Mouse (Mus musculus): Measurements from ENCODE around the gene Dcaf8. TPM values are rescaled to one million over a fixed set of nuclear protein-coding genes. Genes with fewer than 3 reads are reported as not detected.
"Not testable (repeated sequence)": the region's sequence is repeated elsewhere in the genome, so short reads cannot be mapped to it uniquely, and the experiment has no call there.

Dcaf8 gene
- polyA plus RNA-seq, 1 experiment from 2014 or later, result 176 TPM

- ATAC-seq (ENCODE audit: low FRiP score, low read depth), result no peak
- no peak overlapping the region for H3K9ac ChIP-seq
- H3K27me3 ChIP-seq, result peaks cover 31% of the 10 kb centered on the region
- H3K27ac ChIP-seq, result no peak overlapping the region
- H3K4me1 ChIP-seq, result 0 out of 2 replicates have a peak, but pooled peaks cover 10% of the 10 kb centered on the region
- H3K4me2 ChIP-seq (replicated peaks), result no peak overlapping the region
- 61% methylated on average over 6 of the region's 6 CpGs for WGBS
- H3K4me3 ChIP-seq, result no peak overlapping the region
- H3K9me3 ChIP-seq, result no peaks in the 10 kb centered on the region
- no peaks in the 10 kb centered on the region for H3K36me3 ChIP-seq
These were observed 93.2 kb downstream of the Dcaf8 start for GRCm38 (mm10) chr1:172240945-172241708.

- peaks cover 33% of the 10 kb centered on the region for H3K27me3 ChIP-seq
- H3K27ac ChIP-seq, result peak overlapping the region; percentile 15; the same call in 1 of the 2 replicates
- no peaks in the 10 kb centered on the region for H3K9me3 ChIP-seq
- H3K4me2 ChIP-seq (replicated peaks), result no peak overlapping the region
- H3K4me3 ChIP-seq, result no peak overlapping the region
- ATAC-seq (ENCODE audit: low FRiP score, low read depth), result peak; percentile 41; the same call in 1 of the 2 replicates
- H3K4me1 ChIP-seq, result 0 out of 2 replicates have a peak, but pooled peaks cover 10% of the 10 kb centered on the region
- no peaks in the 10 kb centered on the region for H3K36me3 ChIP-seq
- WGBS, result 48% methylated on average over 2 of the region's 2 CpGs
- H3K9ac ChIP-seq, result no peak overlapping the region
These were observed 94.5 kb downstream of the Dcaf8 start for GRCm38 (mm10) chr1:172242401-172242800.

- ATAC-seq (ENCODE audit: low FRiP score, low read depth), result no peak
- Histone ChIP-seq H3K4me3 (no peak overlapping the region; the same call in 1 of the 2 replicates), H3K27ac (no peak overlapping the region), H3K27me3 (peaks cover 33% of the 10 kb centered on the region), H3K9ac (no peak overlapping the region), H3K4me1 (0 out of 2 replicates have a peak, but pooled peaks cover 10% of the 10 kb centered on the region), H3K36me3 (no peaks in the 10 kb centered on the region), H3K4me2 (replicated peaks) (peak overlapping the region; percentile 43), H3K9me3 (no peaks in the 10 kb centered on the region)
- WGBS, result 26% methylated on average over 16 of the region's 16 CpGs
These were observed 95.8 kb downstream of the Dcaf8 start for GRCm38 (mm10) chr1:172243547-172244205.

- H3K4me3 ChIP-seq; H3K36me3 ChIP-seq; H3K9me3 ChIP-seq; H3K27ac ChIP-seq; ATAC-seq (ENCODE audit: low FRiP score, low read depth); H3K9ac ChIP-seq: not testable (repeated sequence)
- H3K27me3 ChIP-seq, result peaks cover 33% of the 10 kb centered on the region
- WGBS, result 35% methylated on average over 23 of the region's 23 CpGs
- H3K4me2 ChIP-seq (replicated peaks), result peak overlapping the region; percentile 43
- H3K4me1 ChIP-seq, result 0 out of 2 replicates have a peak, but pooled peaks cover 10% of the 10 kb centered on the region
These were observed 96.8 kb downstream of the Dcaf8 start for GRCm38 (mm10) chr1:172244645-172245044.

Other genes starting within 250 kb of the Dcaf8 start
- gene Slamf6, start 230.6 kb upstream of the Dcaf8 start, polyA plus RNA-seq (2015; fragmentation: Nextera tagmentation; extraction: Ambion mirVana), result 0.31 TPM in 1 of 2 replicates, not detected in the other
- 20.7 and 20.8 TPM in 2 replicates for gene Vangl2, start 119.6 kb upstream of the Dcaf8 start, polyA plus RNA-seq (2015; fragmentation: Nextera tagmentation; extraction: Ambion mirVana)
- gene Nhlh1, start 90.5 kb upstream of the Dcaf8 start, polyA plus RNA-seq (2015; fragmentation: Nextera tagmentation; extraction: Ambion mirVana), result not detected in 2 replicates
- gene Copa, start 65.6 kb upstream of the Dcaf8 start, polyA plus RNA-seq (2015; fragmentation: Nextera tagmentation; extraction: Ambion mirVana), result 247 and 281 TPM in 2 replicates
- 102 and 107 TPM in 2 replicates for gene Ncstn, start 65.3 kb upstream of the Dcaf8 start, polyA plus RNA-seq (2015; fragmentation: Nextera tagmentation; extraction: Ambion mirVana)
- gene Pex19, start 21.3 kb upstream of the Dcaf8 start, polyA plus RNA-seq (2015; fragmentation: Nextera tagmentation; extraction: Ambion mirVana), result 165 and 167 TPM in 2 replicates
- 108 and 113 TPM in 2 replicates for gene Pea15a, start 58.7 kb downstream of the Dcaf8 start, polyA plus RNA-seq (2015; fragmentation: Nextera tagmentation; extraction: Ambion mirVana)
- gene Casq1, start 71.8 kb downstream of the Dcaf8 start, polyA plus RNA-seq (2015; fragmentation: Nextera tagmentation; extraction: Ambion mirVana), result 6.5 and 8.1 TPM in 2 replicates
- not detected in 2 replicates for gene Atp1a4, start 110.3 kb downstream of the Dcaf8 start, polyA plus RNA-seq (2015; fragmentation: Nextera tagmentation; extraction: Ambion mirVana)
- 42.2 and 46.7 TPM in 2 replicates for gene Igsf8, start 113.6 kb downstream of the Dcaf8 start, polyA plus RNA-seq (2015; fragmentation: Nextera tagmentation; extraction: Ambion mirVana)
- 5.3 and 5.6 TPM in 2 replicates for gene Atp1a2, start 150.0 kb downstream of the Dcaf8 start, polyA plus RNA-seq (2015; fragmentation: Nextera tagmentation; extraction: Ambion mirVana)
- gene Kcnj9, start 181.2 kb downstream of the Dcaf8 start, polyA plus RNA-seq (2015; fragmentation: Nextera tagmentation; extraction: Ambion mirVana), result 0.06 TPM in 1 of 2 replicates, not detected in the other
- gene Kcnj10, start 193.1 kb downstream of the Dcaf8 start, polyA plus RNA-seq (2015; fragmentation: Nextera tagmentation; extraction: Ambion mirVana), result 0.04 and 0.05 TPM in 2 replicates
- 6.2 and 6.8 TPM in 2 replicates for gene Pigm, start 228.5 kb downstream of the Dcaf8 start, polyA plus RNA-seq (2015; fragmentation: Nextera tagmentation; extraction: Ambion mirVana)